Mouse (Mus musculus) urinary bladder, adult 2 months (tissue): ENCODE results near the gene Ddx31. TPM values are rescaled to one million over a fixed set of nuclear protein-coding genes. Genes with fewer than 3 reads are reported as not detected.

ENCODE experiments used
- DNase-seq: peaks from one replicate; pipeline ENCODE4 v3.0.0; 2022; ENCODE audit warnings: low spot score
- polyA plus RNA-seq: library from polyadenylated mRNA; depleted of rRNA; stranded (reverse); fragments of >200 nt; gene quantifications from 2 replicates; pipeline ENCODE4 v1.2.3, GENCODE M21; 2012

Ddx31 gene
- polyA plus RNA-seq, 1 experiment = 6.5 TPM

- no peak for DNase-seq
Observed at GRCm38 (mm10) chr2:28863857-28864256, 23.7 kb downstream of the Ddx31 start.

- DNase-seq = no peak
Observed at GRCm38 (mm10) chr2:28867495-28867894, 27.3 kb downstream of the Ddx31 start.

GRCm38 (mm10) chr2:28875554-28875953 is 35.3 kb downstream of the Ddx31 start:
- DNase-seq = no peak

- no peak for DNase-seq
Observed at GRCm38 (mm10) chr2:28881275-28881674, 41.1 kb downstream of the Ddx31 start.

GRCm38 (mm10) chr2:28882047-28882446 is 41.8 kb downstream of the Ddx31 start:
- no peak for DNase-seq

GRCm38 (mm10) chr2:28882826-28883485 is 42.8 kb downstream of the Ddx31 start:
- DNase-seq = no peak

- no peak for DNase-seq
Observed at GRCm38 (mm10) chr2:28884914-28885313, 44.7 kb downstream of the Ddx31 start.

- DNase-seq = no peak
Observed at GRCm38 (mm10) chr2:28892796-28893195, 52.6 kb downstream of the Ddx31 start.

GRCm38 (mm10) chr2:28893526-28893925 is 53.3 kb downstream of the Ddx31 start:
- no peak for DNase-seq

GRCm38 (mm10) chr2:28895876-28896275 is 55.7 kb downstream of the Ddx31 start:
- DNase-seq = no peak

GRCm38 (mm10) chr2:28897340-28897899 is 57.2 kb downstream of the Ddx31 start:
- DNase-seq = no peak

- no peak for DNase-seq
Observed at GRCm38 (mm10) chr2:28902291-28902690, 62.1 kb downstream of the Ddx31 start.

- no peak for DNase-seq
Observed at GRCm38 (mm10) chr2:28903871-28904270, 63.7 kb downstream of the Ddx31 start.

- DNase-seq = no peak
Observed at GRCm38 (mm10) chr2:28904786-28905185, 64.6 kb downstream of the Ddx31 start.

GRCm38 (mm10) chr2:28905561-28905960 is 65.4 kb downstream of the Ddx31 start:
- no peak for DNase-seq

- no peak for DNase-seq
Observed at GRCm38 (mm10) chr2:28907691-28908388, 67.6 kb downstream of the Ddx31 start.

GRCm38 (mm10) chr2:28908389-28909153 is 68.4 kb downstream of the Ddx31 start:
- no peak for DNase-seq

- no peak for DNase-seq
Observed at GRCm38 (mm10) chr2:28909186-28909817, 69.1 kb downstream of the Ddx31 start.

GRCm38 (mm10) chr2:28909818-28910710 is 69.9 kb downstream of the Ddx31 start:
- no peak for DNase-seq

- DNase-seq = no peak
Observed at GRCm38 (mm10) chr2:28910877-28911276, 70.7 kb downstream of the Ddx31 start.
